Mouse (Mus musculus) CD8-positive naive resting alpha-beta T cell, adult 2 months (primary cell): ENCODE data around the gene Slc48a1.

Experiments
- DNase-seq, 2 experiments: peaks; one replicate each; pipeline ENCODE4 v3.0.0; 2022; ENCODE audit warnings: low read depth in 2 of 2, low spot score in 2 of 2

Slc48a1 gene

DNA sequence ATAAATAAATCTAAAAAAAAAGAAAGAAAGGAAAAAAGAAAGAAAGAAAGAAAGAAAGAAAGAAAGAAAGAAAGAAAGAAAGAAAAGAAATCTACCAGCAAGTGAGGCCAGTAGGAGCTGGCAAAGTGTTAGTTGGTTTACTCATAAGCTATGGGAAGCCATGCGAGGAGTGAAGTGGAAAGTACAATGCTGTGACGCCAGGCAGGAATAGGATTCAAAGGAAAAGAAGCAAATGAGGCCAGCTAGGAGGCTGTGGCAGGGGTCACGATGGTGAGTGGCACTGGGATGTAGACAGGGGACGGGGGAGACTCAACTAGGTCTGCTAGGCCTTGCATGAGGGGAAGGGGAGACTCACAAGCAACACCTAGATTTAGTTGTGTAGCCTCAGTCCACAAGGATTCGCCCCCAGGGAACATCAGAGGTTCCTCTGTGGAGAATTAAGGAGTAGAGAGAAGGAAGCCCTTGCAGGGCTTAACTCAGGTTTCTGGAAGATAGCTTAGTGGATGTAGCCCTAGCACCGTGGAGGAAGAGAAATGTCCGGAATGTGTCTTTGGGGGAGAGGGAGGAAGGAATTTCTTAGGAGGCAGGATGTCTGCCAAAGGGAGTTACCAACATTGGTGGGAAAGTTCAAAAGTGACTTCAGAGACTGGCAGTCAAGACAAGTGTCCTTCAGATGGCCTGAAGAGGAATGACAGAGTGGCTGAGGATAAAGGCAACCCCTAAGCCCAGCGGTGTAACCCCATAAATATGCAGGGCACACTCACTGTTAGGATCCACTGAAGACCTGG lies at the start of gene Slc48a1:
Gene Slc48a1 (plus strand): TSS at position 210 of the 788 bp plus-strand sequence.
- no peak for DNase-seq

DNA sequence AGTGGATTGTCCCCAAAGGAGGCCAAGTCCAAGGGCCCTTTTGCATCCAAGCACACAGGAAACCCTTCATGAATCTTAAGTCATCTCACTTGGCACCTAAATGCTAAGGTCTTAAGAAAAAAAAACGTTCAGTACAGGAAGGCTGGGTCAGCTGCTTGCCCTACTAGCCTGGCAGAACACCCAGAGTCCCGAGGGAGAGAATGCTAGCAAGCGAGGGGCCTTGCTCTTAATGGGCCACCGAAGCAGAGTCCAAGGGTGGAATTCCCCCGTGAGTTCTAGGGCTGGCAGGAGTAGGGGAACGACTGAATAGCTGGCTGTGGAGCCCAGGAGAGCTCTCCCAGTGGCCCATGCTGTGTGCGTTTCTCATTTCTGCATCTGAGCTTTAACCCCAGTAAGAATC lies 49.5 kb upstream of the Slc48a1 start:
- DNase-seq = no peak

DNA sequence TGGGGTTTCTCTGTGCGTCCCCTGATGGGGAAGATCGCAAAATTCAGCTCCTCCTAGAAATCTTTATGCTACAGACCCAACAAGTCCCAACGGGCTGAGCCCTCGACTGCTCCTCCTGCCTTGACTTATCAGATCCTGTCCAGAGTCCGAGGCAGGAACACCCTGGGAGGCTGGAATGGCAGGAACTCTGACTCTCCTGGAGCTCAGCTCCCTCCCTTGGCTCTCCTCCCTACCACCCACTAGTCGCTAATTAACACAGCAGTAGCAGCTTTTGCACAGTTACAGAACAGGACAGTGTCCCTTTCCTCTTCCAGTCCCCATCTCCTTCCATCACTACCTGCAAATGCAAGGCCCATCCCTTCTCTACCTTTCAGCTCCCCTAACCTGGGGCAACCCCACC lies 48.0 kb upstream of the Slc48a1 start:
- DNase-seq = no peak

DNA sequence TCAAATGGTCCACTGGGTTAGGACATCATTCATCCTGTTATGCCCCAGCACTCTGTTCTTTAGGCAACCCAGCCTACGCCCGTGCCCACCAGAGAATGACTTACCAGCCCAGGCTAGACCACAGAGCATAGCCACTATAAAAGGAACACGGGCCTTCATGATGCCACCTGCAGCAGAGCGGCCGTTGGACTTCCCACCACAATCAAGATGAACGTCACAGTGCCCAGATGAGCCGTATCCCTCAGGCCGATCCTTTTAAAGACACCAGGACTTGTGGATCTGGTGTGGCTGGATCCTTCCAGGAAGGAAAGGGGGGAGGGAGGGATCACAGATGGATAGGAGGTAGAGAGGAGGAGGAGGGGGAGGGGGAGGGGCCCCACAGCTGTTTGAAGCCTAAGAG lies 47.2 kb upstream of the Slc48a1 start, which contains the start of gene Endou:
Gene Endou (minus strand): TSS at position 229 of the 400 bp plus-strand sequence.
- no peak for DNase-seq

DNA sequence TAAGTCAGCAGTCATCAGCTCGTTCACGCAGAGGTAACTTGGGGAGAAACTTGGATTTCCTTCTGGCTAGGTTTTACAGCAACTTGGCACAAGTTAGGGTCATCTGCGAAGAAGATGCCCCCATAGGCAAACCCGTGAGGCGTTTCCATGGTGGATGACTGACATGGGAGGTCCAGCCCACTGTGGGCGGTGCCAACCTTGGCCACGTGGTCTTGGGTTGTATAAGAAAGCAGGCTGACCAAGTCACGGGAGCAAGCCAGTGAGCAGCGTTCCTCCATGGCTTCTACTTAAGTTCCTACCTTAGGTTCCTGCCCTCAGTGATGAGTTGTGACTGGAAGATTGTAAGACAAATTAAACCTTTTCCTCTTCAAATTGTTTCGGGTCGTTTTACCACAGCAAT lies 46.3 kb upstream of the Slc48a1 start:
- no peak for DNase-seq

DNA sequence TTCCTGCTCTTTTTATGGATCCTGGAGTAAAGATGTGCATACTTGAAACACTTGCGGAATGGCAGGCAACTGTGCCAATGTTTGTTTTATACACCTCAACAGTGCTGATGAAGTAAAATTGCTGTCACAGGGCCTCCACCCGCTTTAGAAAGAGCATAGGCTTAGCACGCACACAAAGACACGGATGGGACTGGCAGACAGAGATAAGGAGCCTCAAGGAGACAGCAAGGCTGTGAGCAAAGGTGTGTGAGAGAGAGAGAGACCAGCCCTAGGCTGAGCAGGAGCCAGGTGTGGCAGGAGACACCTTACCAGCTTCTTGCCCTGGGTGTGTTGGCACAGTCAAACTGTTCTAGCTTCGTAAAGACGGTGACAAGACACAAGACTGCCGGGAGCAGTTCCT lies 39.4 kb upstream of the Slc48a1 start:
- DNase-seq = no peak

DNA sequence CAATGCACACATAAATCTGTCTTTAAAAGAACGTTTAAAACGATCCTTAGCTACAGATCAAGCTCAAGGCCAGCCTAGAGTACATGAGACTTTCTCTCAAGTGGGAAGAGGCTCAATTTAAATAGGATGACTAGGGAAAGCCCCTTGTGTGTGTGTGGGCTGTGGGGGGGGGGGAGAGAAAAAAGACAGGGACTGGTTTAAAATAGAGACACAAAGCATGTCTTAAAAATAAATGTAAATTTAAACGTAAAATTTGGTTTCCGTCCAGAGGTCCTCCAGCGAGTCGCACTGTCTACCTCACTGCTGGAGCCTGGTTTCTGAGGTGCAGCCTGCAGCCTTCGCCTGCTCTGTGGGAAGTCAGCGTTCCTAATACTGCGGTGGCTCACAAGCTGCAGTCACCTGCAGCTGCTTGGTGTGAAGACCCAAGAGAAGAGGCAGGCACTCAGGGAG lies 38.0 kb upstream of the Slc48a1 start:
- no peak for DNase-seq

DNA sequence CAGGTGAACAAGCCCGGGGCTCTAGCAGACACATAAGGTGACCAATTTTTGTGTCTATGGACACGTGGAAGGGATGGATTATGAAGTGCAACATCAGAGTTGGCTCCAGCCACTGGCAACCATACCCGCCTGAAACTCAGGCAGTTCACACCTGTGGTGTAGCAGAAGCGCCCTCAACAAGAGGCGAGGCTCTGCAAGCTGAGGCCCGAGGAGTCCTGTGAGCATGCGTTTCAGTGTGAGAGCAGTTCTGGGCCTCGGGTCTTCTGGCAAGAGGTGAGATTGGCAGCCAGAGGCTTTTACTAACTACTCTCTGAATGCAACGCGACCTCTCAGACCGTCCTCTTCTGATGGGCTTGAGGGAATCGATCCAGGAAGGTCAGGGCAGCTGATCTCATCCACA lies 36.7 kb upstream of the Slc48a1 start:
- DNase-seq = no peak

DNA sequence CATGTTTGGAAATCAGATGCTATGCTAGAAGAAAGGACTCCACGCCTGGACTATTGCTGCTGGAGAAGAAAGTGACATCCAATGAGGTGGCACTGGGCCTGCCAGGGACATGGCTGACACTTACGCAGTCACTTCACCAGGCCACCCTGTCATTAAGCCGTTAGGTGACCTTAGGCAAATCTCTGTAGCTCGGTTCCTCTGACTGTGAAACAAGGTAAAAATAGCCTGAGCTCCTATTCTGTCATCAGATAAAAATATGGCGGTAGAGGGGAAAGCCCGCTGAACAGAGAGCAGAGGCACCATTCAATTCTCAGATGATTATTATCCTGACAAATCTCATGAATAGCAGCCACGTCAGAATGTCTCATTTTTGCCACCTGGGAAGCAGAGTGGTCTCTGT lies 36.2 kb upstream of the Slc48a1 start:
- DNase-seq = no peak

DNA sequence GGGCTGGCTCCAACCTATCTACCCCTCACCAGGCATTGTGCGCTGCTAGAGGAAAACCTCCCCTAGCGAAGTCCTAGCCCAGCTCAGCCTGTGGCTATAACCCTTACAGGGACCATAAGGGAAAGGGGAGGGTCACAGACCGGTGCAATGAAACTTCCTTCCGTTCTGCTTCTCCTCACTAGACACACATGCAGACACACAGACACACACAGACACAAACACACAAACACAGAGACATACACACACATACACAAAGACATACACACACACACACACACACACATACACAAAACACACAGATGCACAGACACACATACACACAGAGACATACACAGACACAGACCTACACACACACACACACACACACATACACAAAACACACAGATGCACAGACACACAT lies 35.7 kb upstream of the Slc48a1 start:
- DNase-seq = no peak

DNA sequence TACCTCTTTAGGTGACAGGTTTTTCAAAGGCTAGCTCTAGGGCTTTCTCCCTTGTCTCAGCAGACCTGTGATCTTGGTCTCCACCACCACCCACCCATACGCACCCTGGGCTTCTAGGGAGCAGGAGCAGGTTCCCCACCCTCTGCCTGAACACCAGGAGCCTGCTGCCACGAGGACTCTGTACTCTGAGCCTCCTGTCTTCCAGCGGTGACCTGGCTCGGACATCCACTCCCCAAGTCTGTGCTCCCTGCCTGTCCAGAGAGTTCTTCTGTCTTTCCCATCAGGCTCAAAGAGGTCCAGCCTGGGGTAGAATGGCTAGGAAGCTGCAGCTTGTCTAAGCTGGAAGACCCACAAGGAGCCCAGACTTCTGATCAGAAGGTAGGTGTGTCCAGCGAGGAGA lies 35.1 kb upstream of the Slc48a1 start:
- DNase-seq = no peak

DNA sequence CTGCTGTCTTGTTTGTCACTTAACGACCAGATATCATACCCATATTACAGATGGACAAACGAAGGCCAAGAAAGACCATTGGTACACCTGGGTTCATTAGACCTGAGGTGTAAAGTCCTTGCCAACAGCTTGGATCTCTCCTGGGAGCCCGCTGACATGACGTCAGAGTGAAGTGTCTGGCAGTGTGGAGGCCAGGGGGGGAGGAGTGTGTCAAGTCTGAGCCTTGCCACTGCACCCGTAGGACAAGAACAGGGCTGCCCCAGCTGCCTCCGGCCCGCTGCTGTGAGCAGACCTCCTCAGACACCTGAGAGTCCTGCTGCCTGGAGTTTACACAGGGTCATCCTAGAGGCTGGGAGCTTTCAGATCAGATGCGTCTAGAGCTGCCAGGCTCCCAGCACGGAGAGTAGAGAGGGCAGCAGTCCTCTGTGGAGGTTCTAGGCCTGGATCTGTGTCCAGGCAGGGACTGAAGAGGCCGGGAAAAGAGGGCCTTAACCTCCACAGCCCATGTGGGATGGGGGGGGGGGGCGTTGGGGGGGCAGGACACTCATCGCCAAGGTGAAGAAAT lies 34.3 kb upstream of the Slc48a1 start:
- DNase-seq = no peak

DNA sequence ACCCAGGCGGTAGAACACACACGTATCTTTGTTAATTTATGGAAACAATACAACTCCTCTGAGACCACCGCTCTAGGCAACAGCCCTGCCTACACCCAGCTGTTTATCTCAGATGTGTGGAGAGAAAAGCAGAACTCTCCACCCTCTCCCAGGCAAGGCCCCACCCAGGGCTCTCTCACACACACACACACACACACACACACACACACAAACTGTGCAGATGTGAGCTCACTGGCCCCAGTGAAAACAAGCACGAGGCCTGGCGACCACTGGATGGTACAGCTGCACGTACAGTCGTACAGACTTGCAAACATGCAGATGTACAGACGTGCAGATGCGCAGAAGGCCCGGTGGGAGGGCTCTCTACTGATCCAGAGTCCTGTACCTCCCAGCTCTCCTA lies 33.4 kb upstream of the Slc48a1 start:
- DNase-seq = no peak

DNA sequence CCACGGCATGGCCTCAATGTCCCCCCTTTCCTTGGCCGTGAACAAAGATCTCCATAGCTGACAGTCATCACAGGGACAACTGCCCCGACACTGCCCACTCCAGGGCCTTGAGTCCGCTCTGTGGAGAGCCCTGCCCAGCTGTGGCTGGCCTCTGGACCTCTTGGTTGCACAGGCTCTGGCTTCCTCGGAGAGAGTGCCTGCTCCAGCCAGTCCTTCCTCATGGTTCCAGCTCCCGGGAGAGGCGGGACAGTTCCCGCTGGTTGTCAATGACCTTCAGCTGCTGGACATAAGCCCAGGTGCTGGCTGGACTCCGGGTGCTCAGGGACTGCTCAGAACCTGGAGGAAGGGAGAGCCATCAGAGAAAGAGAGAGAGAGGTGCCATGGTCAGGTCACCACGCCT lies 33.0 kb upstream of the Slc48a1 start:
- DNase-seq = no peak

DNA sequence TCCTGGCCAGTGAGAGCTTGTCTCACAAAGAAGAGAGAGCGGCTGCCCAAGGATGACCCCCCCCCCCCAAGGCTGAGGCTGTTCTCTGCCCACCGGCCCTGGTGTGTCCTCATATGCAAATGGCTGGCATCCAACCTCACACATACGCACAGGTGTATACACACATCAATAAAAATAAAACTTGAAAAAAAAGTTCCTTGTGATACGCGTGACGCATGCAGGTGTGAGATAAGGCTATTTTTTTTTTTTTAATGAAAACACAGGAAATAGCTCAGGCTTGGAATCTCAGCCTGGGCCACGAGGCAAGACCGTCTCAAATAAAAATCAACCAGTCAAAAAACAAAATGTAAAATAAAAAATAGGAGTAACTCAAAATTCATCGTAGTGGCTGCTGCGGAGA lies 32.0 kb upstream of the Slc48a1 start:
- no peak for DNase-seq

DNA sequence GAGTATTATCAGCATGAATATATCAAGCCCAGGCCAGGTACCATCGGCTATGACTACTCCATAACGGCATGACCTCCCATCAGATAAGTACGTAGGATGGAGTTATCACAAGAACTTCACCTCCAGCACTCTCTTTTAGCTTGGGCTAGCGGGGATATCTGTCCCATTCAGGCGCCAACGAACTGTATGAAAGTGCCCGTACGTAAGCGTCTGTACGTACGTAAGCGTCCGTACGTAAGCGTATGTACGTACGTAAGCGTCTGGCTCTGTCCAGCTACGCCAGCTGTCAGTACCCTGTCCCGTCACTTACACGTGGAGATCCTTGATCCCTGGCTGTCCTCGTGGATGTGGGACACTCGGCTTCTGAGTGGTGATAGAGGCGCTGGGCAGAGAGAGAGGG lies 31.6 kb upstream of the Slc48a1 start:
- DNase-seq = no peak

DNA sequence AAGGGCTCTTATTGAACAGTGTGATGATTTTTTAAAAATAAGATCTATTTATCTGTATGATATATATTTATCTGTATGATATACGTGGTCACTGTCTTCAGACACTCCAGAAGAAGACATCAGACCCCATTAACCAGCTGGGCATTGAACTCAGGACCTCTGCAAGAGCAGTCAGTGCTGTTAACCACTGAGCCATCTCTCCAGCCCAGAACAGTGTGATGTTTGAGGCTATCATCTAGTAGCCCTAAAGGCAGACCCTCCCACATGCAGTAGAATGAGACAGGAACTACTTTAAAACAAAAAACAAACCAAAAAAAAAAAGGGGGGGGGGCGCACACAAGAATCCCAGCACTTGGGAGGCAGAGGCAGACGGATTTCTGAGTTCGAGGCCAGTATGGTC lies 30.8 kb upstream of the Slc48a1 start:
- DNase-seq = no peak

DNA sequence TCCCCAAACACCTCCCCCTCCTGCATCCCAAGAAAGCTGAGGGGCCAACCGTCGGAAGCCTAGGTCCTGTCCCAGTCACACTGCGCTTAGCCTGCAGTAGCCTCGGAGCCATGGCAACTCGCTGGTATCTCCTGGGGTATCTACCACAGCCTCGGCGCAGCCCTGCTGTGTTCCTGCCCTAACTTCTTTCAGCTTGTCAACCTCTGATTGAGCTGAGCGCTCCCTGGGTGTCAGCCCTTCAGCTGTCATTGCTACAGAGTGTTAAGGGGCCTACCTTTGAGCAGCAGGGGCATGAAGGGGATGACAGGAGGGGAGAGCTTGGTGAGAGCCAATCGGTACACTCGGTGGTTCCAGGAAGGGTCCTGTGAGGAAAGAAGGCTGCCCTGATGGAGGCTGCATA lies 30.0 kb upstream of the Slc48a1 start:
- no peak for DNase-seq

DNA sequence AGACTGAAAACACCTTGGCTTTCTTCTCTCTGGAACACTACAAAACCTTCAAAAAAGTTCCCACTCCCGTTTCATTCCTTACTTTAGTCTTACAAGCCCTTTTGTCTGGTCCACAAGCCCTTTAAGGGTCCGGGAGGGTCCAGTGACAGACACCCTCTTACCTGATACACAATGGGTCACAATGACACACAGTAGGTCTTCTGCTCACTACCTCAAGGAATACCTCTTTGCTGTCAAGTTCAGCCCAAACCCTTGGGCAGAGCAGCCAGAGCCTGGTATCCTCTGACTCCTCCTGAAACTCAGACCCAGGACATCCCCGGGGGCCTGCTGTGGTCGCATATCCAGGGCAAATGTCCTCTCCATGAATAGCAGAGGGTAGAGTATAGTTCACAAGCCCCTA lies 29.4 kb upstream of the Slc48a1 start:
- no peak for DNase-seq

DNA sequence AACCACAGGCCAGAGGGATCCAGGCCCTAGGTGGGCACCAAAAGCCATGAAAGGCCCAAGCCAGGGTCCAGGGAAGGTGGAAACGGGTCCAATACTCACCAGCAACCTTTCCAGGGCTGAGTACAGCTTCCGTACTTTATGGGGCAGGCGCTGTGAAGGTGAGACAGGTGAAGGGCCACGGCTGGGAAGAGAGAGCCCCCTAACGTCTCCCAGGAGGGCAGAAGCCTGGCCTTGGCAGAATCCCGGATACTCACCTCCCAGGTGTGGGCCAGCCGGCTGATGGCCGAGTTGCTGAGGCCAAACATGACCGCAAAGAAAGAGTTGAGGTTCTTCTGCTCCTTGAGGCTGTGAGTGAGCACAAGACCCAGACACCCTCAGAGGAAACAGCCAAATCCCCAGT lies 28.9 kb upstream of the Slc48a1 start:
- no peak for DNase-seq

DNA sequence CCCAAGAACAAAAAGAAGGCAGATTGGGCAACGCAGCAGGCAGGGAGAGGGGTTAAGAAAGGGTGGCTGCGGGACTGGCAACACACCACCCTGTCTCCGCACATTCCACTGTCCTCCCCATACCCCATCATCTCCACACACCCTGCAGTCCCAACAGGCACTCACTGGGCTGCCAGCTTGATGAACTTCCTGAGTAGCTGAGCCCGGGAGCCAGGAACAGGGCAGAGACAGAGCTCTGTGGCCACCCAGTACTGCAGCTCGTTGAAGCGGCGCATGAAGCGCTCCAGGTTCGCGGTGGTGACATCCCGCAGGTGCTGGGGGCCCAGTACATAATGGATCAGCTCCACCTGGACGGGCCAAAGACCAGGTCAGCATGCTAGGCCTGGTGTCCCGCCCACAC lies 28.5 kb upstream of the Slc48a1 start:
- no peak for DNase-seq

DNA sequence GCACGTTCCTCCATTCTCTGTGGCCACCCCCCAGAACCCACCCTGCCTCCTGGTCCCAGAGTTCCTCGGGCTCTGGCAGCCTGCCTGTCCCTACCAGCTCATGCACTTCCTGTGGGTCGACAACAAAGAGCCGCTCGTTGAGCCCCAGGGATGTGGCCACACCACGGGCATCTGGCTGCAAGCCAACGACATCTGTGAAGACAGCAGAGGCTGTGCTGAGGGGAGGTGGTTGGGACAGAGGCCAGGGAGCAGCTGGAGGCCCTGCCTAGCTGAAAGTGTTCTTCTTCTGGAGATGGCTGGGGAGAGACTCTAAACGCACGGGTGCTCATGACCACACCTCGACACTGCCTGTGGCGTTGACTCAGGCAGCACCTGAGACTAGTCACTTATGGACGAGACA lies 27.6 kb upstream of the Slc48a1 start:
- DNase-seq = peak in 1 of 2 experiments; percentile 16

DNA sequence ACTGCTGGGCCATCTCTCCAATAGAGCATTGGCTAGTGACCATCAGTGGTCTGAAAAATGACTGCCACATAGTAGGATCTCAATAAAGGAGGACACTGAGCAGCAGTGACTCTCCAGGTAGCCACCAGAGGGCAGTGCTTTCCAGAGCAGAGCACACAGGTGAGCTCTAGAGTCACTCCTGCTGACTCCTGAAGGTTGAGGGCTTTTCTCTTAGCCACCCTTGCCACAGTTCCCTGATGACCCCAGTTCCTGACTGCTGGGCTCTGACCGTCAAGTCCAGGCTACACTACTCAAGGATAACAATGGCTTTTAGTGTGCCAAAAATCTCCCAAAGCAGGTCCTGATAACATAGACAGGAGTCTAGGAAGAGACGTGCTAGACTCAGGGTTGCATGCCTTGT lies 26.6 kb upstream of the Slc48a1 start:
- peak; percentile 23 to 41 for DNase-seq
